Mouse (Mus musculus): ENCODE data around the gene Ugt1a8.
"Not testable (repeated sequence)": the region's sequence is repeated elsewhere in the genome, so short reads cannot be mapped to it uniquely, and the experiment has no call there.

DNA sequence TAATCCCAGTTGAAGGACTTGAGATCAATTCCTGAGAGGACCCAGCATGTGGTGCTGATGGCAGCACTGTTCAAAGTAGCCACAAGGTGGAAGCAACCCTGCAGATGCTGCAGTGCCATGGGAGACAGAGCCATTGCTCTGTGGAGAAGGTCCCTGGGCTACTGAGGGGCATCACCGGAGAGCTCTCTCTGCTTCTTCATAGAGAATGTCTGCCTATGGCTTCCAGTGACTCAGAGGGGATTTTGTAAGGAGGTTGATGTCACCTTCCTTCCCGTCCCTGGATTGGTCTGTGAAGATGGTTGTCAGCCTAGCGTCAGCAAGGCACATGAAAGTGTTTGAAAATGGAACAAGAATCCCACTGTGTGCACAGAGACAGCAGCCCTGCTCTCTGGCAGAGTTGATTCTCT lies 6.7 kb downstream of the Ugt1a8 start:
- peak; percentile 41; the same call in 1 of the 2 replicates for TF ChIP-seq CTCF (IDR thresholded peaks at IDR 0.05; ENCODE audit: insufficient read depth, low read length)
- not testable (repeated sequence) for TF ChIP-seq POLR2A (IDR thresholded peaks at IDR 0.05; ENCODE audit: borderline replicate concordance, extremely low read depth, low read depth, low read length)
